Comparison of ENCODE assay signal across 12 mouse cellular contexts in the genomic region with DNA sequence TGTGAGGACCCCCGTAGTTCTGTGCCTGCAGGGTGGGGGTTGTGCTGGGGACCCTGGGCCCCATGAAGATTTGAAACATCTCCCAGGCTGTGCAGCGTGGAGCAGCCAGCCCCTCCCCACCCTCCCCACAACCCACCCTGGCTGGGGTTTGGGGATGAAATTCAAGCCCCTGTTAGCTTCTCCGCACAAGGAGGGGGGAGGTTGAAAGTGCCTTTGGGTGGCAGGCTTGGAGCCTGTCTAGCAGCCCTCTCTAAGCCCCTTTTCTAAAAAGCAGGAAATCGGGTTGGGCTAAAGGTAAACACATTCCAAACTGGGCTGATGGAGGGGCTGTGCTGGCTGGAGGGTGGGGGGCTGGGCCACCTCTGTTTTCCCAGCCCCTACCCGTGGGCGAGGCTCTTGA. TPM values are rescaled to one million over a fixed set of nuclear protein-coding genes. Genes with fewer than 3 reads are reported as not detected.
DNase-seq lines count a peak whose midpoint lies in the region; ATAC-seq and TF ChIP-seq lines count a peak whose summit lies in the region.
"Had no signal": no experiment of that assay in that cellular context is flagged by ENCODE, and none has a peak within 500 bp of the region (broad histone marks: within the 10 kb centered on the region; RNA-seq: fewer than 3 reads in every experiment).

No protein-coding gene starts in this region.

- intact Hi-C loops in heart, postnatal 10 days (cut with DNase I): no loop called here

- peak overlapping the region; percentile 56 for H3K9ac ChIP-seq in heart, embryonic 11.5 days (ENCODE audit: low read depth, low read length)
- H3K9ac ChIP-seq in kidney, postnatal 0 days (ENCODE audit: low read depth, low read length): no peak overlapping the region
- peak overlapping the region; percentile 31 for H3K9ac ChIP-seq in intestine, embryonic 15.5 days
- peak overlapping the region; percentile 18; the same call in 1 of the 2 replicates for H3K9ac ChIP-seq in stomach, embryonic 14.5 days (replicated peaks; ENCODE audit: low read depth, low read length)
- H3K9ac ChIP-seq: forebrain, embryonic 13.5 days had no signal

- no peak for ATAC-seq in heart, embryonic 11.5 days (replicated peaks; ENCODE audit: insufficient number of reproducible peaks, low FRiP score, low TSS enrichment)
- ATAC-seq in kidney, postnatal 0 days (replicated peaks; ENCODE audit: low FRiP score, low read depth): no peak
- no peak for ATAC-seq in intestine, embryonic 15.5 days
- ATAC-seq in stomach, embryonic 14.5 days (ENCODE audit: insufficient number of reproducible peaks, insufficient read depth, low FRiP score, low read depth): peak; percentile 26; the same call in 1 of the 2 replicates
- ATAC-seq in CD4-positive, CD25-positive, alpha-beta regulatory T cell, adult 4 months: no peak
- ATAC-seq in megakaryocyte, adult 5-6 weeks (ENCODE audit: poor library complexity, severe bottlenecking): no peak
- ATAC-seq: forebrain, embryonic 13.5 days had no signal

- 24% methylated on average over 6 of the region's 6 CpGs for WGBS in heart, embryonic 11.5 days (ENCODE audit: insufficient replicate concordance)
- WGBS in kidney, postnatal 0 days: 36% methylated on average over 6 of the region's 6 CpGs
- WGBS in intestine, embryonic 15.5 days: 13% methylated on average over 6 of the region's 6 CpGs
- 12% methylated on average over 6 of the region's 6 CpGs for WGBS in stomach, embryonic 14.5 days

- H3K27me3 ChIP-seq in heart, embryonic 11.5 days (ENCODE audit: control insufficient read depth, insufficient read depth, low read length): no peaks in the 10 kb centered on the region
- no peaks in the 10 kb centered on the region for H3K27me3 ChIP-seq in kidney, postnatal 0 days (ENCODE audit: insufficient read depth, low read length)
- H3K27me3 ChIP-seq in intestine, embryonic 15.5 days (replicated peaks): no peaks in the 10 kb centered on the region
- no peaks in the 10 kb centered on the region for H3K27me3 ChIP-seq in stomach, embryonic 14.5 days (ENCODE audit: control insufficient read depth, insufficient read depth, low read length)
- H3K27me3 ChIP-seq: forebrain, embryonic 13.5 days had no signal

- H3K36me3 ChIP-seq in heart, embryonic 11.5 days (ENCODE audit: control insufficient read depth, insufficient read depth, low read length): no peaks in the 10 kb centered on the region
- no peaks in the 10 kb centered on the region for H3K36me3 ChIP-seq in kidney, postnatal 0 days (ENCODE audit: insufficient read depth, low read length)
- no peaks in the 10 kb centered on the region for H3K36me3 ChIP-seq in intestine, embryonic 15.5 days
- 0 out of 2 replicates have a peak, but pooled peaks cover 10% of the 10 kb centered on the region for H3K36me3 ChIP-seq in stomach, embryonic 14.5 days (ENCODE audit: control insufficient read depth, insufficient read depth, low read length)

- no peak overlapping the region for H3K4me2 ChIP-seq in heart, embryonic 11.5 days
- no peak overlapping the region for H3K4me2 ChIP-seq in kidney, postnatal 0 days (ENCODE audit: low read length)
- peak overlapping the region; percentile 28 for H3K4me2 ChIP-seq in intestine, embryonic 15.5 days (replicated peaks)
- H3K4me2 ChIP-seq in stomach, embryonic 14.5 days (replicated peaks; ENCODE audit: low read depth, low read length): peak overlapping the region; percentile 19; the same call in 1 of the 2 replicates
- H3K4me2 ChIP-seq: forebrain, embryonic 13.5 days had no signal

- H3K9me3 ChIP-seq in heart, embryonic 11.5 days (replicated peaks; ENCODE audit: control insufficient read depth, low read length): no peaks in the 10 kb centered on the region
- no peaks in the 10 kb centered on the region for H3K9me3 ChIP-seq in kidney, postnatal 0 days (replicated peaks; ENCODE audit: low read length)
- no peaks in the 10 kb centered on the region for H3K9me3 ChIP-seq in intestine, embryonic 15.5 days
- H3K9me3 ChIP-seq in stomach, embryonic 14.5 days (ENCODE audit: control insufficient read depth, low read depth, low read length): no peaks in the 10 kb centered on the region
- H3K9me3 ChIP-seq: forebrain, embryonic 13.5 days had no signal

- H3K27ac ChIP-seq in heart, embryonic 11.5 days (ENCODE audit: low read depth, low read length): peak overlapping the region; percentile 97
- H3K27ac ChIP-seq in kidney, postnatal 0 days: 0 out of 2 replicates have a peak overlapping the region, but pooled peaks have one; percentile 47
- peak overlapping the region; percentile 85 for H3K27ac ChIP-seq in intestine, embryonic 15.5 days
- H3K27ac ChIP-seq in stomach, embryonic 14.5 days (ENCODE audit: low read length): peak overlapping the region; percentile 95
- H3K27ac ChIP-seq: forebrain, embryonic 13.5 days had no signal

- no peak for DNase-seq in heart, postnatal 10 days
- no peak for DNase-seq in kidney, postnatal 0 days (ENCODE audit: low spot score)
- DNase-seq in kidney, postnatal 10 days: no peak
- DNase-seq: adrenal gland, adult 2 months; kidney, adult 9 months; lung, postnatal 4 days had no signal

- peaks cover 71% of the 10 kb centered on the region for H3K4me1 ChIP-seq in heart, embryonic 11.5 days (ENCODE audit: control insufficient read depth, insufficient read depth, low read length)
- H3K4me1 ChIP-seq in kidney, postnatal 0 days (replicated peaks; ENCODE audit: insufficient read depth, low read length): peaks cover 41% of the 10 kb centered on the region
- peaks cover 63% of the 10 kb centered on the region for H3K4me1 ChIP-seq in intestine, embryonic 15.5 days (replicated peaks)
- H3K4me1 ChIP-seq in stomach, embryonic 14.5 days (ENCODE audit: control insufficient read depth, insufficient read depth, low read length): peaks cover 71% of the 10 kb centered on the region

- no peak for TF ChIP-seq CTCF in kidney, postnatal 0 days (IDR thresholded peaks at IDR 0.05; ENCODE audit: low read depth)

- H3K4me3 ChIP-seq in heart, embryonic 11.5 days (ENCODE audit: low read depth, low read length): no peak overlapping the region
- H3K4me3 ChIP-seq in kidney, postnatal 0 days (replicated peaks; ENCODE audit: low read depth, low read length): no peak overlapping the region
- H3K4me3 ChIP-seq in intestine, embryonic 15.5 days (replicated peaks): no peak overlapping the region
- H3K4me3 ChIP-seq in stomach, embryonic 14.5 days (ENCODE audit: low read depth, low read length): no peak overlapping the region
- H3K4me3 ChIP-seq: forebrain, embryonic 13.5 days had no signal

RNA-seq across cellular contexts. Expression of a gene that starts 40.5 kb away (rescaled TPM):
- polyA plus RNA-seq in heart, embryonic 11.5 days (2014; fragmentation: Nextera tagmentation; extraction: Ambion mirVana): 15.4 and 19.3 TPM in 2 replicates
- total RNA-seq in heart, postnatal 10 days (2021): 10 to 100 TPM in 1 of 2 experiments, 1 to 10 TPM in 1; 4.1 to 19.3 TPM
- polyA plus RNA-seq in kidney, postnatal 0 days (2015; fragmentation: Nextera tagmentation; extraction: Ambion mirVana): 21.3 and 22.6 TPM in 2 replicates
- polyA plus RNA-seq in intestine, embryonic 15.5 days (2015; fragmentation: Nextera tagmentation; extraction: Ambion mirVana): 44.9 and 57.4 TPM in 2 replicates
- 32.6 and 35.6 TPM in 2 replicates for polyA plus RNA-seq in stomach, embryonic 14.5 days (2014; fragmentation: Nextera tagmentation; extraction: Ambion mirVana)
- polyA plus RNA-seq in CD4-positive, CD25-positive, alpha-beta regulatory T cell, adult 4 months (2017; shearing (Covaris generic)): 1 to 10 TPM; 2.6 to 3.0 TPM
- total RNA-seq in megakaryocyte, adult 5-6 weeks (2015): 3.8 and 12.3 TPM in 2 replicates
- 37.2 and 52.6 TPM in 2 replicates for total RNA-seq in megakaryocyte, adult 5-6 weeks (2017)

Comparison
In these comparisons a context has a peak if more than half of its experiments do, and no peak if none do; other contexts are left out.
1. H3K27ac ChIP-seq: peak in every context shown above with its lines; median percentile 97 in heart, embryonic 11.5 days; 95 in stomach, embryonic 14.5 days; 85 in intestine, embryonic 15.5 days; 47 in kidney, postnatal 0 days.
2. H3K4me2 ChIP-seq: peak in intestine, embryonic 15.5 days (single experiment) and stomach, embryonic 14.5 days (single experiment); none in heart, embryonic 11.5 days (single experiment) and kidney, postnatal 0 days (single experiment).